Mouse (Mus musculus): ENCODE results near the gene Taar4.

The Taar4 gene

GRCm38 (mm10) chr10:24007034-24007433 is 46.7 kb downstream of the Taar4 start:
- no peak for DNase-seq (ENCODE audit: low spot score)

- DNase-seq (ENCODE audit: low spot score) = no peak
These were observed 47.8 kb downstream of the Taar4 start for GRCm38 (mm10) chr10:24008143-24008542.
